Comparison of ENCODE assay signal across 9 mouse cellular contexts in the genomic region with DNA sequence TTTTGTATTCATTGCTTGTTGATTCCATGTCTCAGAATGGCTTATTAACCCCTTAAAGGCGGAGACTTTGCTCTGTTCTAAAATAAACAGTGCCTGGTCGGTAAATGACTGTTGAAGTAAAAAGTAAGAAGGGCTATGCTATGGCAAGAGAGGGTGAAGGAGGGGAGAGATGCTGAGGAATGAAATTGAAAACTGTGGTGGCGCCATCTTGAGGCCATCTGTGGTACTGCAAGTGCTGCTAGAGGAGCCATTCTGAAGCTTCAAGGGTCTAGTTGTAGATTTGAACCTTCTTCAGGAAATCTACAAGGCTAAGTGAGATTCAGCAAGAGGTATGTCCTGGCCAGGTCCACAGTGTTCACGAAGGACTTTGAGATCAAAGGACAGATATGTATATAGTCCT. TPM values are rescaled to one million over a fixed set of nuclear protein-coding genes. Genes with fewer than 3 reads are reported as not detected.
DNase-seq lines count a peak whose midpoint lies in the region; ATAC-seq and TF ChIP-seq lines count a peak whose summit lies in the region.
"Had no signal": no experiment of that assay in that cellular context is flagged by ENCODE, and none has a peak within 500 bp of the region (broad histone marks: within the 10 kb centered on the region; RNA-seq: fewer than 3 reads in every experiment).

No protein-coding gene starts in this region.

- no peak overlapping the region for H3K4me3 ChIP-seq in stomach, postnatal 0 days (ENCODE audit: low read depth, low read length)
- H3K4me3 ChIP-seq: liver, embryonic 15.5 days had no signal

- no peak for ATAC-seq in stomach, postnatal 0 days (ENCODE audit: low FRiP score, low TSS enrichment)

- H3K27me3 ChIP-seq in stomach, postnatal 0 days (ENCODE audit: control insufficient read depth, insufficient read depth, low read length): no peaks in the 10 kb centered on the region

- peak; percentile 92 for TF ChIP-seq CTCF in stomach, postnatal 0 days (IDR thresholded peaks at IDR 0.05; ENCODE audit: low read depth)

- no peak overlapping the region for H3K4me2 ChIP-seq in stomach, postnatal 0 days (replicated peaks; ENCODE audit: low read depth)
- H3K4me2 ChIP-seq: liver, embryonic 15.5 days had no signal

- no peak overlapping the region for H3K9ac ChIP-seq in stomach, postnatal 0 days (ENCODE audit: low read length)
- H3K9ac ChIP-seq: liver, embryonic 15.5 days had no signal

- WGBS in stomach, postnatal 0 days: 12% methylated on average over 4 of the region's 4 CpGs

- H3K9me3 ChIP-seq in stomach, postnatal 0 days (ENCODE audit: control insufficient read depth, low read length): no peaks in the 10 kb centered on the region
- H3K9me3 ChIP-seq: liver, embryonic 15.5 days had no signal

- no peak overlapping the region for H3K27ac ChIP-seq in stomach, postnatal 0 days (replicated peaks)
- H3K27ac ChIP-seq: liver, embryonic 15.5 days had no signal

- H3K36me3 ChIP-seq in stomach, postnatal 0 days (ENCODE audit: control insufficient read depth, insufficient read depth, low read length): no peaks in the 10 kb centered on the region
- H3K36me3 ChIP-seq: liver, embryonic 15.5 days had no signal

- no peaks in the 10 kb centered on the region for H3K4me1 ChIP-seq in stomach, postnatal 0 days (replicated peaks; ENCODE audit: control insufficient read depth, insufficient read depth)
- H3K4me1 ChIP-seq: liver, embryonic 15.5 days had no signal

- peak; percentile 42 for DNase-seq in gastrocnemius, adult 18-20 months (ENCODE audit: low spot score)
- no peak for DNase-seq in gastrocnemius, adult 8-10 months (ENCODE audit: low spot score in 2 of 2)
- DNase-seq in A20 (ENCODE audit: low read depth, low spot score): peak; percentile 59
- DNase-seq in adrenal gland, postnatal 10 days: peak; percentile 82
- peak; percentile 56 for DNase-seq in embryo, embryonic 11.5 days (ENCODE audit: low read depth, low spot score)
- peak; percentile 20 to 81 for DNase-seq in kidney, postnatal 36 days
- peak; percentile 63 for DNase-seq in lung, postnatal 14 days
- DNase-seq in stomach, postnatal 0 days (ENCODE audit: low spot score): peak; percentile 56

- TF ChIP-seq EP300 in stomach, postnatal 0 days (optimal IDR thresholded peaks at IDR 0.05): no peak

RNA-seq across cellular contexts. Expression of a gene that starts 30.9 kb away (rescaled TPM):
- total RNA-seq in gastrocnemius, adult 18-20 months (2021): 10 to 100 TPM in 1 of 2 experiments, 1 to 10 TPM in 1; 8.9 to 12.6 TPM
- 10 to 100 TPM in 2 of 4 experiments, 1 to 10 TPM in 2; 5.9 to 11.7 (median 8.8) TPM for total RNA-seq in gastrocnemius, adult 8-10 months (2022)
- total RNA-seq in adrenal gland, postnatal 10 days (2021): 10 to 100 TPM; 54.1 to 67.5 TPM
- polyA plus RNA-seq in stomach, postnatal 0 days (2015; fragmentation: Nextera tagmentation; extraction: Ambion mirVana): 0.35 and 0.40 TPM in 2 replicates

RNA-seq across cellular contexts. Expression of a gene that starts 37.8 kb away (rescaled TPM):
- total RNA-seq in gastrocnemius, adult 18-20 months (2021): not detected
- total RNA-seq in gastrocnemius, adult 8-10 months (2022): under 1 TPM in 1 of 4 experiments, not detected in 3; 0.51 TPM
- under 1 TPM; 0.45 to 0.76 TPM for total RNA-seq in adrenal gland, postnatal 10 days (2021)
- 0.08 TPM in 1 of 2 replicates, not detected in the other for polyA plus RNA-seq in stomach, postnatal 0 days (2015; fragmentation: Nextera tagmentation; extraction: Ambion mirVana)
- polyA plus RNA-seq: liver, embryonic 15.5 days had no signal

RNA-seq across cellular contexts. Expression of a gene that starts 53.1 kb away (rescaled TPM):
- total RNA-seq in gastrocnemius, adult 18-20 months (2021): 1 to 10 TPM; 2.8 to 4.0 TPM
- 1 to 10 TPM; 1.7 to 3.9 (median 2.8) TPM for total RNA-seq in gastrocnemius, adult 8-10 months (2022)
- 10 to 100 TPM; 26.6 to 29.5 TPM for total RNA-seq in adrenal gland, postnatal 10 days (2021)
- 10.3 and 11.1 TPM in 2 replicates for polyA plus RNA-seq in stomach, postnatal 0 days (2015; fragmentation: Nextera tagmentation; extraction: Ambion mirVana)

Comparison
In these comparisons a context has a peak if more than half of its experiments do, and no peak if none do; other contexts are left out.
1. DNase-seq: peak in gastrocnemius, adult 18-20 months (single experiment), A20 (single experiment), adrenal gland, postnatal 10 days (single experiment), embryo, embryonic 11.5 days (single experiment), kidney, postnatal 36 days (2 of 2), lung, postnatal 14 days (single experiment) and stomach, postnatal 0 days (single experiment); none in gastrocnemius, adult 8-10 months (0 of 2).
2. RNA of a gene that starts 30.9 kb away (total RNA-seq): 54.1 to 67.5 TPM in adrenal gland, postnatal 10 days; 8.9 to 12.6 TPM in gastrocnemius, adult 18-20 months and 5.9 to 11.7 TPM in gastrocnemius, adult 8-10 months; every median in the first group is over 4 times any median in the second.
3. RNA of a gene that starts 53.1 kb away (total RNA-seq): 26.6 to 29.5 TPM in adrenal gland, postnatal 10 days; 2.8 to 4.0 TPM in gastrocnemius, adult 18-20 months and 1.7 to 3.9 TPM in gastrocnemius, adult 8-10 months; every median in the first group is over 4 times any median in the second.